Mouse (Mus musculus) cerebellum, adult 11-12 months (tissue): ENCODE measurements around the gene Arntl2.

ENCODE experiments used
- DNase-seq: peaks from one replicate; pipeline ENCODE4 v3.0.0; 2022

The Arntl2 gene

GRCm38 (mm10) chr6:146793527-146793926 is 2.3 kb upstream of the Arntl2 start:
- DNase-seq = no peak

DNA sequence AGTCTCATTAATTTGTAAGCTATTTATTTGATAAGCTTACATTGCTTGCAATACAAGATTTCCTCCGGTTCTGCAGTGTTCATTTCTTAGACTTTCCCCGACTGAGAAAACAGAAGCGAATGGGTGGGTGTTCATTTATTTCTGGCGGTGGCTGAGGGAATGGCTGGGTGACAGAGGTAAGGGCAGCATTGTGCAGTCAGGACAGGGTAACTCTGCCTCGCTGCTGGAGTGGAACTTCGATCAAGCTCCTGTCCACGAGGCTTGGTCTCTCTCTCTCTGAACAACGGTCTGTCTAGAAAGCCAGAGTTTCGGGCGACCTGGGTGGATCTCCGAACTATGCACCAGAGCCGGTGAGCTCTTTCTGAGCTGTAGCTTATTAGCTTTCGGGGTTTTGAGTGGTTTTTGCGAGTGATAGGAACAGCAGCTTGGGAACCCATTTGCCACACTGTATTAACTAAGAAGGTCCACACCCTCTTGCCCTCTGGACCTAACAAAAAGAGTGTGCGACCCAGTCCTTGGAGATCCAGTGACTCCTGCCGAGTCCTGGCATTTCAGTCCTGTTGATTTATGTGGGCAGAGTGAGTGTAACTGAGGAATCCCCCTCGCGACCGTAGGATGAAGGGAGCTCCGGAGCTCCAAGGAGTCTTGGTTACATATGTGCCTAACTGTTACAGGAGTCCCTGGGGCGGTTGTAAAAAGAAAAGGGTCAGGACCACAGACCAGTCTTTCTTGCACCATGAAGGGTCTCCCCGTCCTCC is 510 bp upstream of the Arntl2 start:
- DNase-seq = no peak

GRCm38 (mm10) chr6:146797446-146797845 is 1.6 kb downstream of the Arntl2 start:
- DNase-seq = no peak

- no peak for DNase-seq
These were observed 14.1 kb downstream of the Arntl2 start for GRCm38 (mm10) chr6:146809991-146810390.

- no peak for DNase-seq
These were observed 17.2 kb downstream of the Arntl2 start for GRCm38 (mm10) chr6:146813007-146813406.

GRCm38 (mm10) chr6:146820177-146820965 is 24.5 kb downstream of the Arntl2 start:
- DNase-seq = no peak

DNA sequence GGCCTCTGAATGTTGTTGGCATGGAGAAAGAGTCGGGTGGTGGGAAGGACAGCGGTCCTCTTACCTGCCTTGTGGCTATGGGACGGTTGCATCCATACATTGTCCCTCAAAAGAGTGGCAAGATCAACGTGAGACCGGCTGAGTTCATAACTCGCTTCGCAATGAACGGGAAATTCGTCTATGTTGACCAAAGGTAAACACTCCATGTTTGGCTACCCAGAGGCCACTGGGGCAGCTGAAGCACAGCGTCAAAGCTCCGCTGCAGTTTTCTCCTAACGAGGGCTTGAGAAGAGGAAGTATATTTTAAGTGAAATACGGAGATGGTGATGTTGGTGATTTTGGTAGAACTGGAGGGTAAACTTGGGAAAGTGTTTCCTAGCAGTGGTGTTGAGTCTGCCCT is 26.1 kb downstream of the Arntl2 start:
- DNase-seq = no peak

GRCm38 (mm10) chr6:146824727-146825486 is 29.1 kb downstream of the Arntl2 start:
- peak; percentile 13 for DNase-seq

DNA sequence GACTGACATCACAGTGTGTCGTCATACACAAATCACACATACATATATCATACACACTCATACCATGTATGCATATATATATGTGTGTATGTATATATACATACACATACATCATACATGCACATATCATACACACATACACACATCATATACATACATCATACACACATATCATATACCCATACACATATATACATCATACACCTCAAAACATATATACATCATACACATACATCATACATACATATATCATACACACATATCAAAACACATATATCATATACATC is 29.6 kb downstream of the Arntl2 start:
- no peak for DNase-seq

- DNase-seq = no peak
These were observed 35.5 kb downstream of the Arntl2 start for GRCm38 (mm10) chr6:146831320-146831719.

DNA sequence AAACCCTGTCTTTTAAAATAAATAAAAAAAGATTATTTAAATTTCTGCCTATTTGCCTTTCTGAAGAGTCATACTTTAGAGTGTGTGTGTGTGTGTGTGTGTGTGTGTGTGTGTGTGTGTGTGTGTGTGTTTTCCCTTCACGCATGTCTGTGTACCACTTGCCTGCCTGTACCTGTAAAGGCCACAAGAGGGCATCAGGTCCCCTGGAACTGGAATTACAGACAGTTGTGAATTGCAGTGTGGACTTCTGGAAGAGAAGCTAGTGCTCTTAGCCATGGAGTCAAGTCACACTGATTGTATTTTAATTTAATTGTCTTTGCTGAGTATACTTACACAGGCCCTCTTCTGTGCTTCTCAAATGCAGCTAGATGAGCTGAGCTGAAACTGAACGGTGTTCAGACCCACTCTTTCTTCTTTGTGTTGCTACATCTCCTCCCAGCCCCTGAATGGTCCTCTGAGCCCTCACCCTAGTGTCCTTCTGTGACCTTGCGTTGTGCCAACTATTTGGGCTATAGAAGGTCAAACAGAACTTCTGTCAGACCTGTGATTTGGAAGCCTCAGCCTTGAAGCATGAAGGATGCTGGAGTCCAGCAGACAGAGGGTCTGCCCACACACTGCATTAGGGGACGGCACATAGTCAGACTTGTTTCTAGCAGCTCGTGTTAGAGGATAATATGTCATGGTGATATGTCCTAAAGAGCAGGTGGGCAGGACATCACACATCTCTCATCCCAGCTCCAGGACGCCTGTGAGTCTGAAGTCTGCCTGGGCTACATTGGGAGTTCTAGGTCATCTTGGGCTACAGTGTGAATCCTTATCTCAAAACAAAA is 37.8 kb downstream of the Arntl2 start:
- no peak for DNase-seq

DNA sequence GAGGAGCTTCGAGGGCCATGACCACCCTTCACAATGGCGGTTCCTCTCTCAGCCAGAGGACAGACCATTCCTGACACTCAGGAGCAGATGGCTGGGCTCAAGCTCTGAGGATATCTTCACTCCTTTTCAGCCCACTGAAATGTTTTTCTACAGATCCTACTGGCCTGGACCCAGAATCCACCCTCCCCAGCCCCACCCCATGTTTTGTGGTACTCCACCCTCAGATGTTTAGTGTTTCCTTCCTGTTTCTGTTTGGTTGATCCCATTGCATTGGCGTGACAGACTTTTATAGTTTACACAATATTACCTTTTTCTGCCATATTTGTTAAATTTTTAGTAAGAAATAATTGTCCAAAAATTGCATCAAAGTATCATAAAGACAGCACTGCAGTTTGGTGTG is 38.5 kb downstream of the Arntl2 start:
- DNase-seq = no peak

- DNase-seq = no peak
These were observed 39.9 kb downstream of the Arntl2 start for GRCm38 (mm10) chr6:146835784-146836183.

GRCm38 (mm10) chr6:146837316-146837715 is 41.5 kb downstream of the Arntl2 start:
- no peak for DNase-seq

- no peak for DNase-seq
These were observed 42.5 kb downstream of the Arntl2 start for GRCm38 (mm10) chr6:146838366-146838765.

GRCm38 (mm10) chr6:146838863-146839262 is 43.0 kb downstream of the Arntl2 start:
- DNase-seq = no peak

- DNase-seq = no peak
These were observed 49.0 kb downstream of the Arntl2 start for GRCm38 (mm10) chr6:146844867-146845266.

GRCm38 (mm10) chr6:146845347-146845746 is 49.5 kb downstream of the Arntl2 start:
- no peak for DNase-seq

DNA sequence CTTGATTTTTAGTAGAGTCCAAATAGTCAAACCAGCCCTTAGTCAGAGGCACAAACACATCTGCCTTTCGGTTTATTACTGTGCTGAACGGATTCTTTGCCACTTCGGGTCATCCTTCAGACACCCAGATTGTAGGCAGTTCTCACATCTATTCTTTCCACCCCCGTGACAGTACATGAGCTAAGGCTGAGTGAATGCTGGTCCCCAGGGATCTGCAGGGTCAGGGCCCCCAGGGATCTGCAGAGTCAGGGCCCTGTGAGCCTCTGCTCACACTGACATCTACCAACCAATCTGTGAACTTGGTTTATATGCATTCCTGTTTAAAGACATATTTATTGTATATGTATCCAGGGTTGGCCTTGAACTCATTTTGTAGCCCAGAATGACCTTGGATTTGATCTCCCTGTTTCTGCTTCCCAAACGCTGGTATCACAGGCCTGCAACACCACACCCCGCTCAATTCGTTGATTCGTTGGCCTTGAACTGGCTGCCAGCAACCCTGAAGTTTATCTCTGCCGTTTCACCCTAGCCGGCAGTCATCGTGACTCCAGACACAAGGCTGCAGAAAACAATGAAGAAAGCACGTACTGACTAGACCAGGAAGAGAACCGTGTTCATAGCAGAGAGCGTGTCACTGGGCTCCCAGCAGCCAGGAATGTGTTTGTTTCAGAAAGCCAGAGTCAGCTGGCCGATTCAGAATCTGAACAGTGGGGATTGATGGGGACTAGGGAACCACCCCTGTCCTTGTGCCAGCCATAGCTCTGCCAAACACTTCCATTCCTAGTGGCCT is 50.3 kb downstream of the Arntl2 start:
- DNase-seq = no peak

- DNase-seq = no peak
These were observed 51.5 kb downstream of the Arntl2 start for GRCm38 (mm10) chr6:146847402-146847801.

- no peak for DNase-seq
These were observed 52.4 kb downstream of the Arntl2 start for GRCm38 (mm10) chr6:146848281-146848680.

DNA sequence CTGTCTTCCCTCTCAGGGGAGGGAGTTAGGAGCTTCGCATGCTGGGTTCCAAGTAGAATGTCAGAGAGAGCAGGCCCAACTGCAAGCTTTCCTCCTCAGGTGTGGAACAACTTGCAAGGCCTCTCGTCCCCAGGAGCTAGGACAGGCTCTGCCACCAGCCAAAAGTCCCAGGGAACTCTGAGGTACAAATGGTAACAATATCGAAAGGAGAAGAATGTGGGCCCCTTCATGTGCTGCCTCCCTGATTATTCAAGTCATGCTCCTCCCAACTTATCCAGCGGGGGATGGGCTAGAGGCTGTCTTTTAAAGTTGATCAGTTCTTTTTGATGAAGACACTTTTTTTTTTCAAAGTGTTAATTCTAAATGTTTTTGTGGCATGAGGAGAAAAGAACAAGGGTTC is 54.2 kb downstream of the Arntl2 start, which contains the start of gene Smco2:
Gene Smco2 (plus strand): TSS at position 55 of the 400 bp plus-strand sequence.
- no peak for DNase-seq
